Mouse (Mus musculus) heart, embryonic 16.5 days (tissue): ENCODE data around the gene Uqcr10. TPM values are rescaled to one million over a fixed set of nuclear protein-coding genes. Genes with fewer than 3 reads are reported as not detected.
"Not testable (repeated sequence)": the region's sequence is repeated elsewhere in the genome, so short reads cannot be mapped to it uniquely, and the experiment has no call there.

Source experiments
- ATAC-seq: fragments of 200-750 bp; cut with Nextera tagmentation; replicated peaks from 2 replicates; pipeline ENCODE4 v1.8.0; 2017; ENCODE audit warnings: moderate number of reproducible peaks; ENCODE audit not compliant: insufficient read depth, low FRiP score; ENCODE audit errors: extremely low read depth
- H3K27ac ChIP-seq: fragments of 300-500 bp; sonication (generic); 2 replicates; pipeline ENCODE4 v1.5.1; 2014; ENCODE audit warnings: mild to moderate bottlenecking, low read length, control low read depth, moderate library complexity
- H3K27me3 ChIP-seq: fragments of 300-500 bp; sonication (generic); 2 replicates; pipeline ENCODE4 v1.6.1; 2014; ENCODE audit warnings: low read length, mixed read lengths; ENCODE audit not compliant: control insufficient read depth, insufficient read depth
- H3K36me3 ChIP-seq: fragments of 300-500 bp; sonication (generic); 2 replicates; pipeline ENCODE4 v1.6.1; 2014; ENCODE audit not compliant: control insufficient read depth, insufficient read depth
- H3K4me1 ChIP-seq: fragments of 300-500 bp; sonication (generic); 2 replicates; pipeline ENCODE4 v1.6.1; 2014; ENCODE audit warnings: low read length, mixed read lengths; ENCODE audit not compliant: control insufficient read depth, insufficient read depth
- H3K4me2 ChIP-seq: fragments of 300-500 bp; sonication (generic); 2 replicates; pipeline ENCODE4 v1.6.1; 2014; ENCODE audit warnings: low read depth, mild to moderate bottlenecking, control low read depth, low read length
- H3K4me3 ChIP-seq: fragments of 300-500 bp; sonication (generic); 2 replicates; pipeline ENCODE4 v1.5.1; 2014; ENCODE audit warnings: mild to moderate bottlenecking, control low read depth, low read length
- H3K9ac ChIP-seq: fragments of 300-500 bp; sonication (generic); 2 replicates; pipeline ENCODE4 v1.6.1; 2014; ENCODE audit warnings: low read length, control low read depth
- H3K9me3 ChIP-seq: fragments of 300-500 bp; sonication (generic); replicated peaks from 2 replicates; pipeline ENCODE4 v1.6.1; 2016; ENCODE audit warnings: low read length; ENCODE audit not compliant: control insufficient read depth
- WGBS: fragments of 180-500 bp; shearing (Covaris S2); extraction: QIAGEN DNeasy Blood & Tissue Kit; methylation state at CpG from one replicate; pipeline ENCODE4 v1.1.7; 2014; 5-methylcytosine and 5-hydroxymethylcytosine counted together
- polyA plus RNA-seq: library from polyadenylated mRNA; unstranded; fragments of >200 nt; fragmentation: Nextera tagmentation; extraction: Ambion mirVana; gene quantifications from 2 replicates; pipeline ENCODE4 v1.2.1, GENCODE M21; 2015

Gene Uqcr10
- polyA plus RNA-seq, 1 experiment from 2014 or later = 1,930 TPM

DNA sequence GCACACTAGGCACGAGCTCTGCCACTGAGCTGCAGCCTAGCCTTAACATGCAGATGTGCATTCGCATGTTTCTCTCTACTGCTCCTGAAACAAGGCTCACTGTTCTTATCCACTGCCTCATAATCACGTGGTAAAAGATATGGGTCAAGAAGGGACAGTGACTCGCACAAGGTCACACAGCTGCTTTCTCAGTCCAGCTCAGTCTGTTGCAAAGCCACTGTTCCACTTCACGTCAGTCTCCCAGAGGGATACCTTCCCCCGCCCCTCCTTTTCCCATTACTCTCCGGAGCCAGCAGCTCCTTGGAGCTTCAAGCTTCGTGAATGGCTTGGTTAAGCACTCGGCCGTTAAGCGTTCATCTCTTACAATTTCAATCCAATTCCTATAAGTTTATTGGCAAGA is 16.3 kb upstream of the Uqcr10 start:
- no peak overlapping the region for H3K27ac ChIP-seq
- no peak for ATAC-seq
- no peaks in the 10 kb centered on the region for H3K27me3 ChIP-seq
- peaks cover 5% of the 10 kb centered on the region for H3K36me3 ChIP-seq
- no peak overlapping the region for H3K4me3 ChIP-seq
- WGBS = 74% methylated on average over 11 of the region's 11 CpGs
- H3K4me2 ChIP-seq = no peak overlapping the region
- peaks cover 7% of the 10 kb centered on the region for H3K4me1 ChIP-seq
- H3K9me3 ChIP-seq = no peaks in the 10 kb centered on the region
- H3K9ac ChIP-seq = no peak overlapping the region

DNA sequence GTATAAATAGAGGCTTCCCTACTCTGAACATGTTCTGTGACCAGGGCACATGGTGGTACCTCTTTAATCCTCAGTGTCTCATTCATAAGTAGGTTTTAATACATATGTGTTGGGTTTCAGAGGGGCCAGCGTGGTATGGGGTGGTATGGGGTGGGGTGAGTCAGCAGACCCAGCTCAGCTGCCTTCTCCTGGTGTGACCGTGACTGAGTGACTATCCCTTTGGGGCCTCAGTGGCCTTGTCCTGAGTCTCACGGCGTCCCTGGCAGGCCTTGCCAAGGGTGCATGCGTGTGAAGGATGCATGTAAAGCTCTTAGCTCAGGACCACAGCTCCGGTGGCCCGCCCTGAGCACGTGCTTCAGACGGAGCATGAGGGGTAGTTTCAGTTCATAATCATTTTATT is 15.8 kb upstream of the Uqcr10 start:
- Histone ChIP-seq H3K4me2 (no peak overlapping the region), H3K4me3 (no peak overlapping the region), H3K27ac (no peak overlapping the region), H3K9me3 (no peaks in the 10 kb centered on the region), H3K27me3 (no peaks in the 10 kb centered on the region), H3K4me1 (peaks cover 7% of the 10 kb centered on the region), H3K36me3 (peaks cover 5% of the 10 kb centered on the region), H3K9ac (no peak overlapping the region)
- 88% methylated on average over 9 of the region's 9 CpGs for WGBS
- no peak for ATAC-seq

DNA sequence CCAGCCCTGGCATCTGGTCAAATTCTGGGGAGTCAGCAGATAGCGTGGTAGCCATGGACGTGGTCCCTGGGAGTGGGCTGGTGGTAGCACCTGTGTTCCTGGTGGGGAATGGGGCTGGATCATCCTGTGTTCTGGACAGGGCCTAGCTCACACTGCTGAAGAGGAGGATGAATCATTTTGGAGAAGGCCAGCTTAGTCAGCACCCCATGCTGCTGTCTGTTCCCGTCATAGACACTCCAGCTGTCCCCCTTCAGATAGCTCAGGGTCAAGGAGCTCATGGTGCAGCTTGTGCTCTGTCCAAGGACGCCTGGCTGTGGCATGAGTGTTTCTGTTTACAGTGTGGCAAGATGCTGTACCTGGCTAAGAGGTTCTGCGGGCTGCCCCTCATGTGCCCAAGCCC is 14.4 kb upstream of the Uqcr10 start:
- H3K4me1 ChIP-seq = peaks cover 7% of the 10 kb centered on the region
- H3K27me3 ChIP-seq = no peaks in the 10 kb centered on the region
- H3K9ac ChIP-seq = no peak overlapping the region
- H3K4me2 ChIP-seq = no peak overlapping the region
- H3K36me3 ChIP-seq = peaks cover 3% of the 10 kb centered on the region; the same call in 1 of the 2 replicates
- H3K27ac ChIP-seq = peak overlapping the region; percentile 13; the same call in 1 of the 2 replicates
- ATAC-seq = no peak
- no peak overlapping the region for H3K4me3 ChIP-seq
- no peaks in the 10 kb centered on the region for H3K9me3 ChIP-seq
- 38% methylated on average over 5 of the region's 5 CpGs for WGBS

DNA sequence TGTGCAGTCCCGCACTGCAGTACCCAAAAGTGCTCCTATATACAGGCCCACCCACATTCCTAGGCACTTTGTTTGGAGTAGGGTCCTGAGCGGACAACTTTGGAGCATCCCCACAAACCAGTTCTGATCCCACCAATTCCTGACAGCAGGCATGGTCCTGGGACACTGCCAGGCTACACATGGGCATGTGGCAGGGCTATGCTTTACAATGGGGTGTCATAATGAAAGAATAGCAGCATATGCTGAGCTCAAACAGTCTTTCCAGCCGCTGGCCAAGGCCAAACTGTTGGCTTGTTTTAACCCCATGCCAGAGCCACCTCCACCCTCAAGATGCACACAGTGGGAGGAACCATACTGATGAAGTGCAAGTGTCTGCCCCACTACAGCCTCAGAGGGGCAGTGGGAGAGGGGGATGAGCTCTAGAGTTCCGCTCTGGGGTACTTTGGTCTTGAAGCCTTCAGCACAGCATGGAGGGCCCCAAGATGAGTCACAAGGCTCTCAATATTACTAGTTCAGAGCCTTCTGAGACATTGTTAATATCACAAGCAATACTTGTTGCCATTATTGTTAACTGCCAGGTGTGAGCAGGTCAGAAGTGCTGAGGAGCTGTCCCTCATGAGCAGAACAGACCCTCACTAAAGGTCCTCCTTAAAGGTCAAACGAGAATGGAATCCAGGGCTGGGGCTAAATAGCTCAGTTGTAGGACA is 12.5 kb upstream of the Uqcr10 start:
- Histone ChIP-seq H3K36me3 (no peaks in the 10 kb centered on the region), H3K27me3 (no peaks in the 10 kb centered on the region), H3K4me1 (peaks cover 7% of the 10 kb centered on the region), H3K9me3 (no peaks in the 10 kb centered on the region), H3K27ac (no peak overlapping the region), H3K4me3 (no peak overlapping the region), H3K4me2 (no peak overlapping the region), H3K9ac (no peak overlapping the region)
- no peak for ATAC-seq
- 83% methylated on average over 5 of the region's 5 CpGs for WGBS

DNA sequence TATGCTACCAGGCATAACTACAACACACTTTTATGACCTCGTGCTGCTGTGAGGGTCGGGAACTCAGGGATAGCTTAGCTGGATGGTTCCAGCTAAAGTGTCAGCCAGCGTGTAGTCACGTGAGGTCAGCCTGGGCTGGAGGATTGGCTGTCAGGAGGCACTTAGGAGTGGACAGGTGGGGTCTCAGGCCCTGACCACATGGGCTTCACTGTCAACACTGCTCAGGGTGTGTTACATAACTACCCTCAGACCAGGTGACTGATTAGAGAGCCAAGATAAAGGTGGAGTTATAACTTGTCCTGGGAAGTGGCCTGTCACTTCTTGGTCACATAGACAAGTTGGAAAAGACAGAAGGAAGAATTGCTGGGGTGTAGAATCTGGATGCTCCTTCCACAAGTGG is 11.5 kb upstream of the Uqcr10 start:
- Histone ChIP-seq H3K27ac (no peak overlapping the region), H3K9ac (no peak overlapping the region), H3K27me3 (no peaks in the 10 kb centered on the region), H3K4me2 (no peak overlapping the region), H3K36me3 (no peaks in the 10 kb centered on the region), H3K9me3 (no peaks in the 10 kb centered on the region), H3K4me1 (peaks cover 7% of the 10 kb centered on the region), H3K4me3 (no peak overlapping the region)
- no peak for ATAC-seq
- WGBS = 70% methylated on average over 4 of the region's 4 CpGs

DNA sequence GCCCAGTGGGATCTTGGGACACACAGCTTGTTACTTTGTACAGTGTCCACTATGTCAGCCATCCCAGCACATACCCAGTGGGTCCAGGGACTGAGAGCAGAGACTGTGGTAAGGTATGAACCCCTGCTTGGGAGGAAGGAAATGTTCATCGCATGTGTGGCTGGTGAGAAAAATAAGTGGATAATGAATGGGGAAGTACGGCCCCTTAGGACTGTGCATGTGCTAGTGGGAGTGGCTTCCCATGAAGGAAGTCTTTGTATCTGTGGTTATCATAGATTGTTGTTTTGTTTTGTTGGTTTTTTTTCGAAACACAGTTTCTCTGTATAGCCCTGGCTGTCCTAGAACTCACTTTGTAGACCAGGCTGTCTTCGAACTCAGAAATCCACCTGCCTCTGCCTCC is 10.6 kb upstream of the Uqcr10 start:
- H3K9ac ChIP-seq = no peak overlapping the region
- no peaks in the 10 kb centered on the region for H3K27me3 ChIP-seq
- no peak overlapping the region for H3K27ac ChIP-seq
- 83% methylated on average over 4 of the region's 4 CpGs for WGBS
- no peak for ATAC-seq
- H3K36me3 ChIP-seq = no peaks in the 10 kb centered on the region
- no peak overlapping the region for H3K4me2 ChIP-seq
- H3K4me1 ChIP-seq = peaks cover 7% of the 10 kb centered on the region
- H3K4me3 ChIP-seq = no peak overlapping the region
- H3K9me3 ChIP-seq = no peaks in the 10 kb centered on the region

DNA sequence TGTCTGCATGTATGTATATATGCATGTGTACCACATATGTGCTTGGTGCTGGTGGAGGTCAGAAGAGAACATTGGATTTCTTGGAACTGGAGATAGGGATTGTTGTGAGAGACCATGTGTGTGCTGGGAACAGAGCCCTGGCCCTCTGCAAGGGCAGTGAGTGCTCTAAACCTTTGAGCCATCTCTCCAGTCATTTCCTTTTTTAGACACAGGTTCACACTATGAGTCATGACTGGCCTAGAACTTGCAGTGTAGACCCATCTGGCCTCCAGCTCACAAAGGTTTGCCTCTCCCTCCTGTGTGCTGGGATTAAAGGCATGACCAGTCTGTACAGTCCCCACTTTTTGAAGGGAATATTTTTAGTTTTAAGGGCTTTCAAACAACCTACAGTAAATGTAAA is 8.7 kb upstream of the Uqcr10 start:
- H3K36me3 ChIP-seq = no peaks in the 10 kb centered on the region
- H3K4me2 ChIP-seq = no peak overlapping the region
- H3K4me3 ChIP-seq = no peak overlapping the region
- no peak overlapping the region for H3K27ac ChIP-seq
- H3K9me3 ChIP-seq = no peaks in the 10 kb centered on the region
- no peak overlapping the region for H3K9ac ChIP-seq
- no peak for ATAC-seq
- H3K27me3 ChIP-seq = no peaks in the 10 kb centered on the region
- H3K4me1 ChIP-seq = no peaks in the 10 kb centered on the region

DNA sequence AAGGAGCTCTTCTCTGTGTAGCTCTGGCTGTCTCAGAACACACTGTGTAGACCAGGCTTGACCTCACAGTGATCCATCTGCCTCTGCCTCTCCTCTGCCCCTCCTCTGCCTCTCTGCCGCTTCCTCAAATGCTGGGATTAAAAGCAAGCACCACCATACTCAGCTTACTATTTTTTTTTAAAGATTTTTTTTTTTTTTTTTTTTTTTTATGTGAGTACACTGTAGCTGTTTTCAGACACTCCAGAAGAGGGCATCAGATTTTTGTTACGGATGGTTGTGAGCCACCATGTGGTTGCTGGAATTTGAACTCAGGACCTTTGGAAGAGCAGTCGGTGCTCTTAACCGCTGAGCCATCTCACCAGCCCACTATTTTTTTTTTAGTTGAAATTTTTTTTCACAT is 6.0 kb upstream of the Uqcr10 start:
- not testable (repeated sequence) for H3K27ac ChIP-seq, H3K4me2 ChIP-seq, H3K9ac ChIP-seq, H3K9me3 ChIP-seq, H3K4me1 ChIP-seq, H3K4me3 ChIP-seq, ATAC-seq, H3K36me3 ChIP-seq, H3K27me3 ChIP-seq
- 79% methylated on average over 4 of the region's 4 CpGs for WGBS

DNA sequence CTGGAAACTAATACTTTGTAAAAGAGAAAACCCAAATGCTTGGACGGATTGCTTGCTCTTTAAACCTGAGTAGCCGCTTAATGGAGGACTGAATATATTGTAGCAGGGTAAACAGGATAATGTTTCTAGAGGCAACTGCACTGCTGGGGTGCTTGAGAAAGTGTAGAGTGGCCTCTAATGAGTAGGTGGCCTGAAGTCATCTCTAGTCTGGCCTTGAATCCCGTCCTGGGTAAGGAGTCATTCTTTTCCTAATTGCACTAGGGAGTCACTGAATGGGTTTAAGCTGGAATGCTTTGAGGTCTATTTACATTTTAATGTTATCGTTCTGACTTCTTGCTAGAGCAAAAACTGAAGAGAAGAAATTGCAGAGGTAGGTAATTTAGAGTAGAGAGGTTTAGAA is 1.0 kb upstream of the Uqcr10 start:
- H3K9me3 ChIP-seq = no peaks in the 10 kb centered on the region
- peak overlapping the region; percentile 71 for H3K4me3 ChIP-seq
- H3K4me2 ChIP-seq = peak overlapping the region; percentile 77
- H3K9ac ChIP-seq = peak overlapping the region; percentile 77
- 9% methylated on average over 4 of the region's 4 CpGs for WGBS
- H3K4me1 ChIP-seq = peaks cover 9% of the 10 kb centered on the region
- H3K27ac ChIP-seq = peak overlapping the region; percentile 35; the same call in 1 of the 2 replicates
- peaks cover 16% of the 10 kb centered on the region for H3K36me3 ChIP-seq
- no peak for ATAC-seq
- H3K27me3 ChIP-seq = no peaks in the 10 kb centered on the region
